Mouse (Mus musculus) ES-Bruce4 (cell line): ENCODE data around the gene Usp17ld.
"Not testable (repeated sequence)": the region's sequence is repeated elsewhere in the genome, so short reads cannot be mapped to it uniquely, and the experiment has no call there.

ENCODE experiments used
- CTCF ChIP-seq: IDR thresholded peaks from one replicate; pipeline ENCODE4 v1.8.1; 2011; ENCODE audit warnings: low read depth, low read length
- EP300 ChIP-seq: IDR thresholded peaks from 2 replicates; pipeline ENCODE4 v1.6.1; 2011; ENCODE audit warnings: low read depth, low read length; ENCODE audit not compliant: insufficient read depth
- POLR2A ChIP-seq: IDR thresholded peaks from one replicate; pipeline ENCODE4 v1.8.1; 2011; ENCODE audit warnings: low read length; ENCODE audit not compliant: insufficient read depth

GRCm38 (mm10) chr7:103252405-103252804 is at the start of gene Usp17ld:
- not testable (repeated sequence) for TF ChIP-seq CTCF, POLR2A, EP300
